Mouse (Mus musculus): ENCODE measurements around the gene Vwa2.

GRCm38 (mm10) chr19:56933800-56934199 lies 59.8 kb downstream of the Vwa2 start:
- no peak for TF ChIP-seq CTCF (IDR thresholded peaks at IDR 0.05; ENCODE audit: extremely low read depth, insufficient read depth, insufficient read length, insufficient replicate concordance)
- TF ChIP-seq POLR2A (IDR thresholded peaks at IDR 0.05; ENCODE audit: low read depth, low read length) = no peak
